Comparison of ENCODE assay signal across 8 mouse cellular contexts in genomic region chr16:94631984-94632383, GRCm38 (mm10).
DNase-seq lines count a peak whose midpoint lies in the region; ATAC-seq and TF ChIP-seq lines count a peak whose summit lies in the region.

No protein-coding gene starts in this region.

- TF ChIP-seq CTCF in midbrain, postnatal 0 days (IDR thresholded peaks at IDR 0.05) = no peak

- no peaks in the 10 kb centered on the region for H3K36me3 ChIP-seq in forebrain, embryonic 14.5 days (ENCODE audit: control insufficient read depth, insufficient read depth, low read length)
- no peaks in the 10 kb centered on the region for H3K36me3 ChIP-seq in intestine, embryonic 14.5 days (ENCODE audit: control insufficient read depth, insufficient read depth, low read length)
- H3K36me3 ChIP-seq in limb, embryonic 12.5 days = no peaks in the 10 kb centered on the region
- no peaks in the 10 kb centered on the region for H3K36me3 ChIP-seq in midbrain, postnatal 0 days (ENCODE audit: insufficient read depth, low read length)

- H3K27ac ChIP-seq in forebrain, embryonic 14.5 days (ENCODE audit: low read depth, low read length) = peak overlapping the region; percentile 68; the same call in 1 of the 2 replicates
- H3K27ac ChIP-seq in intestine, embryonic 14.5 days (ENCODE audit: low read depth) = no peak overlapping the region
- no peak overlapping the region for H3K27ac ChIP-seq in limb, embryonic 12.5 days
- H3K27ac ChIP-seq in midbrain, postnatal 0 days (ENCODE audit: low read depth, low read length) = peak overlapping the region; percentile 57; the same call in 1 of the 2 replicates

- peak overlapping the region; percentile 23; the same call in 1 of the 2 replicates for H3K4me2 ChIP-seq in forebrain, embryonic 14.5 days (ENCODE audit: low read length)
- H3K4me2 ChIP-seq in intestine, embryonic 14.5 days (ENCODE audit: low read length) = no peak overlapping the region
- peak overlapping the region; percentile 24; the same call in 1 of the 2 replicates for H3K4me2 ChIP-seq in limb, embryonic 12.5 days
- H3K4me2 ChIP-seq in midbrain, postnatal 0 days (ENCODE audit: low read depth, low read length, poor library complexity, severe bottlenecking) = no peak overlapping the region

- peak; percentile 55 for DNase-seq in left cerebral cortex, adult 11 months (ENCODE audit: low spot score)
- no peak for DNase-seq in left cerebral cortex, postnatal 36 days (ENCODE audit: low spot score in 2 of 2)
- peak; percentile 34 for DNase-seq in cerebellum, adult 11 months
- DNase-seq in forebrain, embryonic 14.5 days (ENCODE audit: low spot score) = peak; percentile 96
- no peak for DNase-seq in intestine, embryonic 14.5 days (ENCODE audit: low spot score)
- peak; percentile 95 for DNase-seq in midbrain, postnatal 0 days (ENCODE audit: low spot score)
- no peak for DNase-seq in spleen, adult 18-20 months

- H3K4me1 ChIP-seq in forebrain, embryonic 14.5 days (ENCODE audit: control insufficient read depth, insufficient read depth, low read length) = peaks cover 8% of the 10 kb centered on the region; the same call in 1 of the 2 replicates
- peaks cover 27% of the 10 kb centered on the region for H3K4me1 ChIP-seq in intestine, embryonic 14.5 days (replicated peaks; ENCODE audit: control insufficient read depth, insufficient read depth, low read length)
- H3K4me1 ChIP-seq in limb, embryonic 12.5 days (replicated peaks) = peaks cover 34% of the 10 kb centered on the region
- peaks cover 2% of the 10 kb centered on the region; the same call in 1 of the 2 replicates for H3K4me1 ChIP-seq in midbrain, postnatal 0 days (ENCODE audit: insufficient read depth, low read length)

- 4% methylated on average over 5 of the region's 5 CpGs for WGBS in forebrain, embryonic 14.5 days
- 23% methylated on average over 5 of the region's 5 CpGs for WGBS in intestine, embryonic 14.5 days
- 12% methylated on average over 5 of the region's 5 CpGs for WGBS in limb, embryonic 12.5 days
- WGBS in midbrain, postnatal 0 days = 5% methylated on average over 5 of the region's 5 CpGs

- no peaks in the 10 kb centered on the region for H3K9me3 ChIP-seq in forebrain, embryonic 14.5 days (replicated peaks; ENCODE audit: control insufficient read depth, low read length)
- H3K9me3 ChIP-seq in intestine, embryonic 14.5 days (ENCODE audit: control insufficient read depth, low read length) = no peaks in the 10 kb centered on the region
- H3K9me3 ChIP-seq in limb, embryonic 12.5 days = no peaks in the 10 kb centered on the region
- H3K9me3 ChIP-seq in midbrain, postnatal 0 days (ENCODE audit: low read length) = no peaks in the 10 kb centered on the region

- intact Hi-C loops in left cerebral cortex, postnatal 36 days (cut with DNase I) = no loop called here

- no peak overlapping the region for H3K4me3 ChIP-seq in forebrain, embryonic 14.5 days (ENCODE audit: low read depth, low read length)
- no peak overlapping the region for H3K4me3 ChIP-seq in intestine, embryonic 14.5 days (ENCODE audit: low read depth, low read length)
- no peak overlapping the region for H3K4me3 ChIP-seq in limb, embryonic 12.5 days (replicated peaks)
- H3K4me3 ChIP-seq in midbrain, postnatal 0 days (ENCODE audit: low read depth, low read length) = no peak overlapping the region

- no peak overlapping the region for H3K9ac ChIP-seq in forebrain, embryonic 14.5 days (ENCODE audit: low read length)
- no peak overlapping the region for H3K9ac ChIP-seq in intestine, embryonic 14.5 days (ENCODE audit: low read length)
- H3K9ac ChIP-seq in limb, embryonic 12.5 days (replicated peaks) = no peak overlapping the region
- H3K9ac ChIP-seq in midbrain, postnatal 0 days (replicated peaks; ENCODE audit: low read length, poor library complexity, severe bottlenecking) = no peak overlapping the region

- peak; percentile 99 for ATAC-seq in forebrain, embryonic 14.5 days
- peak; percentile 52 for ATAC-seq in intestine, embryonic 14.5 days (replicated peaks; ENCODE audit: low FRiP score, low TSS enrichment, low read depth)
- ATAC-seq in limb, embryonic 12.5 days (ENCODE audit: insufficient number of reproducible peaks, insufficient read depth, low FRiP score, low TSS enrichment, low read depth) = peak; percentile 81
- peak; percentile 89 for ATAC-seq in midbrain, postnatal 0 days (ENCODE audit: low FRiP score)

- no peaks in the 10 kb centered on the region for H3K27me3 ChIP-seq in forebrain, embryonic 14.5 days (replicated peaks; ENCODE audit: control insufficient read depth, insufficient read depth, low read length)
- H3K27me3 ChIP-seq in intestine, embryonic 14.5 days (replicated peaks; ENCODE audit: control insufficient read depth, insufficient read depth, low read length) = no peaks in the 10 kb centered on the region
- no peaks in the 10 kb centered on the region for H3K27me3 ChIP-seq in limb, embryonic 12.5 days
- H3K27me3 ChIP-seq in midbrain, postnatal 0 days (ENCODE audit: insufficient read depth, low read length) = no peaks in the 10 kb centered on the region

Comparison
In these comparisons a context has a peak if more than half of its experiments do, and no peak if none do; other contexts are left out.
1. DNase-seq: peak in left cerebral cortex, adult 11 months (single experiment), cerebellum, adult 11 months (single experiment), forebrain, embryonic 14.5 days (single experiment) and midbrain, postnatal 0 days (single experiment); none in left cerebral cortex, postnatal 36 days (0 of 2), intestine, embryonic 14.5 days (single experiment) and spleen, adult 18-20 months (0 of 2).
2. H3K27ac ChIP-seq: peak in forebrain, embryonic 14.5 days (single experiment) and midbrain, postnatal 0 days (single experiment); none in intestine, embryonic 14.5 days (single experiment) and limb, embryonic 12.5 days (single experiment).
3. H3K4me2 ChIP-seq: peak in forebrain, embryonic 14.5 days (single experiment) and limb, embryonic 12.5 days (single experiment); none in intestine, embryonic 14.5 days (single experiment) and midbrain, postnatal 0 days (single experiment).
4. Peak in every context shown above with its lines, with median percentiles within 50 percentile points of each other: ATAC-seq.